Mouse (Mus musculus) heart, embryonic 11.5 days (tissue): ENCODE measurements around the gene Tsga8. TPM values are rescaled to one million over a fixed set of nuclear protein-coding genes. Genes with fewer than 3 reads are reported as not detected.

ENCODE experiments used
- ATAC-seq: fragments of 200-750 bp; cut with Nextera tagmentation; replicated peaks from 2 replicates; pipeline ENCODE4 v1.8.0; 2017; ENCODE audit warnings: moderate library complexity; ENCODE audit not compliant: insufficient number of reproducible peaks, low FRiP score, low TSS enrichment
- H3K27ac ChIP-seq: fragments of 300-500 bp; sonication (generic); 2 replicates; pipeline ENCODE4 v1.5.1; 2014; ENCODE audit warnings: mild to moderate bottlenecking, low read depth, low read length
- H3K27me3 ChIP-seq: fragments of 300-500 bp; sonication (generic); 2 replicates; pipeline ENCODE4 v1.6.1; 2014; ENCODE audit warnings: mild to moderate bottlenecking, low read length, mixed read lengths; ENCODE audit not compliant: control insufficient read depth, insufficient read depth
- H3K36me3 ChIP-seq: fragments of 300-500 bp; sonication (generic); 2 replicates; pipeline ENCODE4 v1.6.1; 2014; ENCODE audit warnings: mild to moderate bottlenecking, low read length, moderate library complexity, mixed read lengths; ENCODE audit not compliant: control insufficient read depth, insufficient read depth
- H3K4me1 ChIP-seq: fragments of 300-500 bp; sonication (generic); 2 replicates; pipeline ENCODE4 v1.6.1; 2014; ENCODE audit warnings: low read length; ENCODE audit not compliant: control insufficient read depth, insufficient read depth
- H3K4me2 ChIP-seq: fragments of 300-500 bp; sonication (generic); 2 replicates; pipeline ENCODE4 v1.6.1; 2014; ENCODE audit warnings: mild to moderate bottlenecking, moderate library complexity
- H3K4me3 ChIP-seq: fragments of 300-500 bp; sonication (generic); 2 replicates; pipeline ENCODE4 v1.5.1; 2014; ENCODE audit warnings: low read depth, low read length
- H3K9ac ChIP-seq: fragments of 300-500 bp; sonication (generic); 2 replicates; pipeline ENCODE4 v1.6.1; 2014; ENCODE audit warnings: mild to moderate bottlenecking, low read depth, low read length, moderate library complexity
- H3K9me3 ChIP-seq: fragments of 300-500 bp; sonication (generic); replicated peaks from 2 replicates; pipeline ENCODE4 v1.6.1; 2016; ENCODE audit warnings: low read length; ENCODE audit not compliant: control insufficient read depth
- WGBS: fragments of 180-500 bp; shearing (Covaris S2); extraction: QIAGEN DNeasy Blood & Tissue Kit; methylation state at CpG from one replicate; pipeline ENCODE4 v1.1.7; 2014; ENCODE audit not compliant: insufficient replicate concordance; 5-methylcytosine and 5-hydroxymethylcytosine counted together
- polyA plus RNA-seq: library from polyadenylated mRNA; unstranded; fragments of >200 nt; fragmentation: Nextera tagmentation; extraction: Ambion mirVana; gene quantifications from 2 replicates; pipeline ENCODE4 v1.2.1, GENCODE M21; 2014

Gene Tsga8
- polyA plus RNA-seq, result not detected in 2 replicates

DNA sequence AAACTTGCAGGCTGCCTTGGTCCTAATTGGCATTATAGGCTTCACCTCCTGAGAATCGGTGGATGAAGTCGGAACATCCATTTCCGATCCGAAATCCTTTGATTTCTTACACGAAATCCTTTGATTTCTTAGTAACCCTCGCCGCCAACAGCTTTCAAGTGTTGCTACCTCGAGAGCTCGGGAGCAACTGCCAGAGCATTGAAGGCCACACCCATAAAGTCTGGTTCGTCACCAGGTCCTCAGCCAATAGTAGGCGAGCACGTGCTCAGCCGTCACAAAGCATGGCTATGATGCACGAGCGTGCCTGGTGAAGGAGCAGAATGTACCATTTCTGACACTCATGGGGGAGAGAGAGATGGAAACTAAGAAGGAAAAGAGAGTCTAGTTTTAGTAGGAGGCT is at the start of gene Tsga8:
Gene Tsga8, minus strand, starts transcription at position 327 of the 400 bp plus-strand sequence.
- WGBS, result 91% methylated on average over 15 of the region's 15 CpGs
- H3K36me3 ChIP-seq, result no peaks in the 10 kb centered on the region

More for the DNA sequence above, at the start of gene Tsga8:
- Histone ChIP-seq H3K27me3 (no peaks in the 10 kb centered on the region), H3K27ac (no peak within 1 kb of the TSS), H3K4me1 (no peaks in the 10 kb centered on the region), H3K9ac (no peak within 1 kb of the TSS), H3K4me3 (no peak within 1 kb of the TSS), H3K9me3 (no peaks in the 10 kb centered on the region), H3K4me2 (no peak within 1 kb of the TSS)
- ATAC-seq, result no peak
